Mouse (Mus musculus): ENCODE results near the gene Slc12a3.

The Slc12a3 gene

GRCm38 (mm10) chr8:94328932-94329728, at the start of gene Slc12a3:
Gene Slc12a3 (plus strand): TSS chr8:94329201.
- DNase-seq: peak; percentile 56 to 63

GRCm38 (mm10) chr8:94280001-94280613, 48.9 kb upstream of the Slc12a3 start:
- no peak for DNase-seq

- no peak for DNase-seq
These were observed 46.5 kb upstream of the Slc12a3 start for GRCm38 (mm10) chr8:94282453-94282985.

GRCm38 (mm10) chr8:94284204-94284603, 44.8 kb upstream of the Slc12a3 start:
- DNase-seq: peak; percentile 24 to 64

GRCm38 (mm10) chr8:94290606-94291005, 38.4 kb upstream of the Slc12a3 start:
- DNase-seq: no peak

GRCm38 (mm10) chr8:94292072-94292471, 36.9 kb upstream of the Slc12a3 start:
- DNase-seq: peak; percentile 82

- peak; percentile 15 to 69 for DNase-seq
These were observed 36.4 kb upstream of the Slc12a3 start for GRCm38 (mm10) chr8:94292626-94293025.

GRCm38 (mm10) chr8:94295687-94296086, 33.3 kb upstream of the Slc12a3 start:
- DNase-seq: no peak

GRCm38 (mm10) chr8:94296312-94296991, 32.5 kb upstream of the Slc12a3 start:
- peak in 1 of 2 experiments; percentile 21 for DNase-seq

GRCm38 (mm10) chr8:94297101-94297500, 31.9 kb upstream of the Slc12a3 start:
- no peak for DNase-seq

- DNase-seq: no peak
These were observed 28.2 kb upstream of the Slc12a3 start for GRCm38 (mm10) chr8:94300809-94301208.

- no peak for DNase-seq
These were observed 24.6 kb upstream of the Slc12a3 start for GRCm38 (mm10) chr8:94304412-94304811.

GRCm38 (mm10) chr8:94306989-94307513, 21.9 kb upstream of the Slc12a3 start:
- DNase-seq: peak; percentile 39 to 50

- DNase-seq: no peak
These were observed 21.3 kb upstream of the Slc12a3 start for GRCm38 (mm10) chr8:94307652-94308051.

- DNase-seq: no peak
These were observed 14.9 kb upstream of the Slc12a3 start for GRCm38 (mm10) chr8:94314069-94314468.

GRCm38 (mm10) chr8:94317249-94317648, 11.8 kb upstream of the Slc12a3 start:
- no peak for DNase-seq

- DNase-seq: no peak
These were observed 11.3 kb upstream of the Slc12a3 start for GRCm38 (mm10) chr8:94317691-94318090.

GRCm38 (mm10) chr8:94320036-94320435, 9.0 kb upstream of the Slc12a3 start:
- no peak for DNase-seq

- DNase-seq: no peak
These were observed 6.9 kb upstream of the Slc12a3 start for GRCm38 (mm10) chr8:94322083-94322482.

- DNase-seq: no peak
These were observed 6.0 kb upstream of the Slc12a3 start for GRCm38 (mm10) chr8:94323041-94323440.

- no peak for DNase-seq
These were observed 4.9 kb upstream of the Slc12a3 start for GRCm38 (mm10) chr8:94324071-94324470.

- DNase-seq: peak; percentile 39 to 63
These were observed 3.0 kb upstream of the Slc12a3 start for GRCm38 (mm10) chr8:94326016-94326415.

GRCm38 (mm10) chr8:94330733-94331132, 1.7 kb downstream of the Slc12a3 start:
- peak; percentile 56 to 70 for DNase-seq

Measured in kidney, postnatal 36 days (tissue).